Mouse (Mus musculus) brain, embryonic 14.5 days (tissue): ENCODE data around the gene Pabpn1. TPM values are rescaled to one million over a fixed set of nuclear protein-coding genes. Genes with fewer than 3 reads are reported as not detected.
"Not testable (repeated sequence)": the region's sequence is repeated elsewhere in the genome, so short reads cannot be mapped to it uniquely, and the experiment has no call there.

Experiments
- DNase-seq: peaks from one replicate; pipeline ENCODE4 v3.0.0-alpha.2; 2011; ENCODE audit warnings: low read depth
- CTCF ChIP-seq: fragments of 200-500 bp; IDR thresholded peaks from 2 replicates; pipeline ENCODE4 v1.5.1; 2012; ENCODE audit warnings: inconsistent platforms, mild to moderate bottlenecking, moderate library complexity, borderline replicate concordance; ENCODE audit not compliant: insufficient read depth, insufficient read length; ENCODE audit errors: extremely low read depth
- POLR2A ChIP-seq: fragments of 200-500 bp; IDR thresholded peaks from 2 replicates; pipeline ENCODE4 v1.6.1; 2012; ENCODE audit warnings: mild to moderate bottlenecking, inconsistent platforms, borderline replicate concordance; ENCODE audit not compliant: poor library complexity, insufficient read depth, insufficient read length, severe bottlenecking; ENCODE audit errors: extremely low read depth
- polyA plus RNA-seq: library from polyadenylated mRNA; depleted of rRNA; stranded (reverse); fragments of >200 nt; gene quantifications from 2 replicates; pipeline ENCODE4 v1.2.3, GENCODE M21; 2012; rRNA removed

Pabpn1 gene
- polyA plus RNA-seq, 1 experiment = 517 TPM

- TF ChIP-seq CTCF (peak; percentile 73), POLR2A (no peak)
- peak; percentile 61 for DNase-seq
These were observed 47.3 kb downstream of the Pabpn1 start for GRCm38 (mm10) chr14:54939434-54940175.

DNA sequence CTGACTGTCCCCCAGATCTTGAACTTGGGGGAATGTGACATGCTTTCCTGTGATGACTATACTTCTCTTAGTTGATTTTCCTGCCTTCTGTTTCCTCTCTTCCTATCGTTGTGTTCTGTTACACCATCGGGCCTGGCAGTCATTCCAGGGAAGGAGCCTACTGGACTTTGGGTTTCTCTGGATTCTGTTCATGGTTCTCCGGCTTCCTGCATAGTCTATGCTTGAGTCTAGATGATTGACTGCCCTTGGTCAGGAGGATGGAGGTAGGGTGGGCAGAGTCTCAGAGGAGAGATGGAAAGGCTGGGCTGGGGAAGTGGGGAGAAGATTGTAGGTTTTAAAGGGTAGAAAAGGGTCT, 47.9 kb downstream of the Pabpn1 start:
- DNase-seq = no peak
- TF ChIP-seq POLR2A = no peak
- TF ChIP-seq CTCF = no peak

GRCm38 (mm10) chr14:54941024-54941978, 49.0 kb downstream of the Pabpn1 start:
- no peak for TF ChIP-seq POLR2A
- TF ChIP-seq CTCF = no peak

GRCm38 (mm10) chr14:54942479-54942878, 50.2 kb downstream of the Pabpn1 start:
- TF ChIP-seq CTCF = no peak
- no peak for TF ChIP-seq POLR2A
- no peak for DNase-seq

More at GRCm38 (mm10) chr14:54941024-54941978, 49.0 kb downstream of the Pabpn1 start:
- no peak for DNase-seq

GRCm38 (mm10) chr14:54943971-54944370, 51.7 kb downstream of the Pabpn1 start:
- TF ChIP-seq CTCF (no peak), POLR2A (no peak)
- no peak for DNase-seq

DNA sequence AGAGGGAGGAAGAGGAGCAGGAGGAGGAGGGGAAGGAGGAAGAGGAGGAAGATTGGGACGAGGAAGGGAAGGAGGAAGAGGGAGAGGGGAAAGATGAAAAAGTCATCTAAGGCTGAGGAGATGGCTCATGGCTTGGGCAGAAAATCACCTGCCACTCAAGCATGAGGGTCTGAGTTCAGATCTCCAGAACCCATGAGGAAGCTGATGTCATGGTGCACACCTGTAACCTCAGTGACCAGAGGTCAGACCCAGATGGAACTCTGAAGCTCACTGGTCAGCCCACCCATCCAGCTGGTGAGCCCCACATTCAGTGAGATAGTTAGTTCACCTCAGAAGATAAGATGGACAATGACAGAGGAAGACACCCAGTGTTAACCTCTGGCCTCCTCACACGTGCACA, 52.6 kb downstream of the Pabpn1 start:
- no peak for DNase-seq

DNA sequence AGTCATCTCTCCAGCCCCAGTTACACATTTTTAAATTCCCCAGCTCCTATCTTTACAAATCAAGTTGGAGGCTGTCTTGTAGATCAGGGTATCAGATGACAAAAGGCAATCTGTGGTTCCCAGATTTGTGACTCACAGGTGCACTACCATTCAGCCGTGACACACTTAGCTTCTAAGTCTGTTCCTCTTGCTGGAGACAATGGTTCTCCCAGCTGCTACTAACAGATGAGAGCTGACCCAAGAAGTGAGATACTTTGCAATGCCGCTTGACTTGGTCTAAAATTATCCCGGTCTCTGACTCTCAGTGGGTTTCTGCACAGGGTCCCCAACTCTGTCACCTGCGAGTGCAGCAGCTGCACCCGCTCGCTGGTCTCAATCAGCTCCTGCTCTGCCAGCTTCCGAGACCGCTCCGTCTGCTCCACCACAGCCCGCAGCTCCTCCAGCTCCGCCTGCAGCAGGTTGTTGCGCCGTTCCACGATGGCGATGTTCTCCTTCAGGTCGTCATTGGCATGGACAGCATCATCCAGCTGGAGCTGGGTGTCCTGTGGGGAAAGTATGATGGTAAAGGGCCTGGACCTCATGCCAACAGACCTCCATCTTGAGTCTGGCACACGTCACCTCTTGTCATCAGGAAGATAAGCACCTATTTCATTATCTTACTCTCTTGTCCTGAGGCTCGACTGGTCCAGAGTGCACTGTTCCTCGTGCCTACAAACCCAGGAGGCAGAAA, 53.8 kb downstream of the Pabpn1 start:
- DNase-seq = no peak
- TF ChIP-seq POLR2A = no peak
- no peak for TF ChIP-seq CTCF

More for the DNA sequence above, 52.6 kb downstream of the Pabpn1 start:
- TF ChIP-seq CTCF (no peak), POLR2A (no peak)

GRCm38 (mm10) chr14:54947008-54947407, 54.7 kb downstream of the Pabpn1 start:
- DNase-seq = not testable (repeated sequence)

Other genes with a start within 250 kb of the Pabpn1 start
- gene 1700123O20Rik, start 206.3 kb upstream of the Pabpn1 start, polyA plus RNA-seq = 64.6 and 76.7 TPM in 2 replicates
- gene Acin1, start 205.6 kb upstream of the Pabpn1 start, polyA plus RNA-seq = 248 and 332 TPM in 2 replicates
- gene Gm29776, start 193.7 kb upstream of the Pabpn1 start, polyA plus RNA-seq = 0.05 and 0.14 TPM in 2 replicates
- gene Cebpe, start 180.3 kb upstream of the Pabpn1 start, polyA plus RNA-seq = 0.09 and 0.27 TPM in 2 replicates
- gene Slc7a8, start 110.6 kb upstream of the Pabpn1 start, polyA plus RNA-seq = 8.9 and 14.6 TPM in 2 replicates
- 0.06 TPM in 1 of 2 replicates, not detected in the other for gene Rnf212b, start 78.4 kb upstream of the Pabpn1 start, polyA plus RNA-seq
- gene Homez, start 21.5 kb upstream of the Pabpn1 start, polyA plus RNA-seq = 7.4 and 11.4 TPM in 2 replicates
- gene Ppp1r3e, start 14.9 kb upstream of the Pabpn1 start, polyA plus RNA-seq = 13.7 and 21.9 TPM in 2 replicates
- 39.5 and 47.2 TPM in 2 replicates for gene Bcl2l2, start 9.1 kb upstream of the Pabpn1 start, polyA plus RNA-seq
- 0.12 and 1.3 TPM in 2 replicates for gene Gm20521, start 9.1 kb upstream of the Pabpn1 start, polyA plus RNA-seq
- gene Slc22a17, start 20.6 kb downstream of the Pabpn1 start, polyA plus RNA-seq = 466 and 718 TPM in 2 replicates
- gene Efs, start 33.6 kb downstream of the Pabpn1 start, polyA plus RNA-seq = 30.9 and 35.3 TPM in 2 replicates
- gene Il25, start 40.2 kb downstream of the Pabpn1 start, polyA plus RNA-seq = 0.27 and 0.57 TPM in 2 replicates
- 3.8 and 6.1 TPM in 2 replicates for gene Cmtm5, start 43.8 kb downstream of the Pabpn1 start, polyA plus RNA-seq
- 0.05 and 0.18 TPM in 2 replicates for gene Myh6, start 74.4 kb downstream of the Pabpn1 start, polyA plus RNA-seq
- not detected in 2 replicates for gene Gm17428, start 84.4 kb downstream of the Pabpn1 start, polyA plus RNA-seq
- gene Myh7, start 102.1 kb downstream of the Pabpn1 start, polyA plus RNA-seq = 5.0 and 7.1 TPM in 2 replicates
- 44.4 and 44.8 TPM in 2 replicates for gene Ngdn, start 123.0 kb downstream of the Pabpn1 start, polyA plus RNA-seq
- 10.4 and 34.9 TPM in 2 replicates for gene Zfhx2, start 199.8 kb downstream of the Pabpn1 start, polyA plus RNA-seq
- 13.5 and 18.3 TPM in 2 replicates for gene Thtpa, start 202.3 kb downstream of the Pabpn1 start, polyA plus RNA-seq
- 13.6 and 20.6 TPM in 2 replicates for gene Ap1g2, start 214.1 kb downstream of the Pabpn1 start, polyA plus RNA-seq
- 147 and 155 TPM in 2 replicates for gene Jph4, start 224.4 kb downstream of the Pabpn1 start, polyA plus RNA-seq